Mouse (Mus musculus): ENCODE data around the gene Stxbp3.

DNA sequence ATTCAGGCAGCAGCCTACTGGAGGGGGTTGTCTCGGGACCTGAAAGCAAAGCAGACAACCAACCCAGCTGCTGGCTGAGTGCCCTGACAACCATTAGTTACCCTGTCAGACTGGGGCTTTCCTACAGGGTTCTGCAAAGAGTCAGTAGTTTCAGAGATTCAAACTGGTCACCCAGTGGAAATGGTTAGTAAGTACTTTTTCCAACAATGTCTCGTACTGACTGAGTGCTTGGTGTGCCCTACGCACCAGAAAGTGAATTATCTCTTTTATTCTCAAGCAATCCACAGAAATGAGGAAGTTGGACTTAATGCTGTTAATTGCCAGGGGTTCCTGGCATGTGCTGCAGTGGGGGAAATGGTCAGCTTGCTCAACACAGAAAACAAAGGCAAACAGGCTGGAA is 10.2 kb upstream of the Stxbp3 start:
- TF ChIP-seq RAD21 (IDR thresholded peaks at IDR 0.05; ENCODE audit: low read depth, low read length) (no peak), NRF1 (IDR thresholded peaks at IDR 0.05; ENCODE audit: insufficient read depth, low read depth, low read length, poor library complexity, severe bottlenecking) (no peak), TCF12 (IDR thresholded peaks at IDR 0.05; ENCODE audit: low read depth, low read length) (no peak)
